Mouse (Mus musculus) macrophage (primary cell): ENCODE data around the gene Rsph9. TPM values are rescaled to one million over a fixed set of nuclear protein-coding genes. Genes with fewer than 3 reads are reported as not detected.

Source experiments
- H3K27ac ChIP-seq: fragments of 350-480 bp; formaldehyde crosslinking; 2 replicates; pipeline ENCODE4 v1.9.0; 2021
- H3K36me3 ChIP-seq: fragments of 350-480 bp; formaldehyde crosslinking; 2 replicates; pipeline ENCODE4 v1.9.0; 2021; ENCODE audit errors: inconsistent target
- H3K4me3 ChIP-seq: fragments of 350-480 bp; formaldehyde crosslinking; 2 replicates; pipeline ENCODE4 v1.9.0; 2021; ENCODE audit errors: inconsistent target
- H3K79me2 ChIP-seq: fragments of 350-480 bp; formaldehyde crosslinking; 2 replicates; pipeline ENCODE4 v1.9.0; 2021; ENCODE audit errors: inconsistent target
- WGBS: methylation state at CpG from one replicate; pipeline ENCODE4 v1.1.7; 2026; ENCODE audit warnings: inconsistent platforms; ENCODE audit not compliant: missing documents; 5-methylcytosine and 5-hydroxymethylcytosine counted together
- polyA plus RNA-seq: library from polyadenylated mRNA; stranded (reverse); fragments of 250-400 nt; gene quantifications from 3 replicates; pipeline ENCODE4 v1.2.4, GENCODE M21; 2018; ENCODE audit warnings: inconsistent platforms

Gene Rsph9
- polyA plus RNA-seq, 1 experiment from 2014 or later, result 1.8 TPM

DNA sequence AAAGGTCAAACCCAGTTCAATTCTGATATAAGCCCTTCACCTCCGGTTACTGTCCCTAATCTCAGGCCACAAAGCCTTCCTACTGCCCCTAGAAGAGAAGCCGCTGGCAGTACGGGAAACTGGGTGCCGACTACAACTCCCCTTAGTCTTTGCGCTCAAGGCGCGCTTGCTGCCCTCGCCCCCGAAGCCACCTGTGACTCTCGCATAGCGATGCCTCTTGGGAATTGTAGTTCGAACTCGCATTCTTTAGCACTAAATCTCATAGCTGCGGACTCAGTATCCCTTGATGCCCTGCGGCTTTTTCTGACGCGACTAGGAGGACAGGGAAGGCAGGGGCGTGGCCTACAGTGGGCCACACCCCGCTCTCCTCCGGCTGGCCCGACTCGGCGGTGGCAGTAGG is 16.7 kb upstream of the Rsph9 start, which contains the start of gene Gtpbp2:
Gtpbp2 (plus strand) TSS at position 347 of the 400 bp plus-strand sequence.
- WGBS, result under 1% methylated on average over 23 of the region's 23 CpGs
- Histone ChIP-seq H3K36me3 (peaks cover 14% of the 10 kb centered on the region; the same call in 1 of the 2 replicates), H3K27ac (peak within 1 kb of the TSS; percentile 80), H3K79me2 (peaks cover 36% of the 10 kb centered on the region), H3K4me3 (peak within 1 kb of the TSS; percentile 98)

DNA sequence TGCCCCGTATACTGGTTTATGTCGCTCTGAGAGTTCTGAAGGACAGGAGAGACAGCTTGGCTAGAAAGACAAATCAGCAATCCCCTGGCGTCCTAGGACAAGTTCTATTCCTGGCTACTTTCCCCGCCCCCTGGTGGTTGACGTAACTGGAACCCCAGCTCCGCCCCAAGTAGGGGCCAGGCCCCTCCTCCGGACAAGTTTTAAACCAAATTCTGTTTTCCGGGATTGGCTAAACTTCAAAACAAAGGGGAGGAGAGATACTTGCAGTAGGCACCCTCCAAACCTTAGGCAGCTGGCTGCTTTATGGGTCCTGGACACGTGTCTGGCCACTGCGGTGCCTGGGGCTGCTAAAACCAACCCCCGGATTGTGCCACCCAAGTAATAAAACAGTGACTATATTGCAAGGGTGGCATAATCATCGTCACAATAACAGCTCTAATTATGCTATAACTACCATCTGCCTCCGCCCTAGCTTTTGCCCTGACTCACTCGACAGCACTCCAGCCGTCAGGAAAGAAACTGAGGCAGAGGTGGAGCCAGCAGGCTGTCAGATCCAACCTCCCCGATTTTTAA is 16.2 kb upstream of the Rsph9 start:
- peak overlapping the region; percentile 51 for H3K4me3 ChIP-seq
- peaks cover 9% of the 10 kb centered on the region; the same call in 1 of the 2 replicates for H3K36me3 ChIP-seq
- H3K27ac ChIP-seq, result peak overlapping the region; percentile 68
- WGBS, result under 1% methylated on average over 16 of the region's 16 CpGs
- H3K79me2 ChIP-seq, result peaks cover 36% of the 10 kb centered on the region

- Histone ChIP-seq H3K79me2 (peaks cover 30% of the 10 kb centered on the region), H3K27ac (no peak overlapping the region), H3K4me3 (no peak overlapping the region), H3K36me3 (no peaks in the 10 kb centered on the region; the same call in 1 of the 2 replicates)
- WGBS, result 86% methylated on average over 2 of the region's 2 CpGs
Measured at GRCm38 (mm10) chr17:46159236-46159635, 15.2 kb upstream of the Rsph9 start.

- Histone ChIP-seq H3K27ac (no peak overlapping the region), H3K4me3 (no peak overlapping the region)
Measured at GRCm38 (mm10) chr17:46157131-46157530, 13.1 kb upstream of the Rsph9 start.

DNA sequence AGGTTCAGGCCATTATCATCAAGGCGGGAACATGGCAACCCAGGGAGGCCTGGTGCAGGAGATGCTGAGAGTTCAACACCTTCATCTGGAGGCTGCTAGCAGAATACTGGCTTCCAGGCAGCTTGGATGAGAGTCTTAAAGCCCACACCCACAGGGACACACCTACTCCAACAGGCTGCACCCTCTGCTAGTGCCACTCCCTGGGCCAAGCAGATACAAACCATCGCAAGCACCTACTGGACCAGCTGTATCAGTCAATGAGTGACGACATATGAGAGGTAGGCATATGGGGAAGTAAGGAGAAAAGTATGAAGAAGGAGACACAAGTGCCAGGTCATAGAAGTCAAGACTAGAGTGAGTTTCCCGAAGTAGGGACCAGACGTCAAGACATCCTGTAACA is 12.7 kb upstream of the Rsph9 start:
- Histone ChIP-seq H3K36me3 (0 out of 2 replicates have a peak, but pooled peaks cover under 1% of the 10 kb centered on the region), H3K79me2 (peaks cover 24% of the 10 kb centered on the region), H3K27ac (no peak overlapping the region), H3K4me3 (no peak overlapping the region)
- 76% methylated on average over 5 of the region's 5 CpGs for WGBS

More at GRCm38 (mm10) chr17:46157131-46157530, 13.1 kb upstream of the Rsph9 start:
- 94% methylated on average over 8 of the region's 8 CpGs for WGBS
- Histone ChIP-seq H3K79me2 (peaks cover 24% of the 10 kb centered on the region), H3K36me3 (no peaks in the 10 kb centered on the region)

GRCm38 (mm10) chr17:46154336-46154735 is 10.3 kb upstream of the Rsph9 start:
- 27% methylated on average over 3 of the region's 3 CpGs for WGBS
- 0 out of 2 replicates have a peak, but pooled peaks cover 10% of the 10 kb centered on the region for H3K36me3 ChIP-seq
- H3K4me3 ChIP-seq, result no peak overlapping the region
- no peak overlapping the region for H3K27ac ChIP-seq
- peaks cover 29% of the 10 kb centered on the region for H3K79me2 ChIP-seq

GRCm38 (mm10) chr17:46152847-46153782 is 9.1 kb upstream of the Rsph9 start, which contains the start of gene Mad2l1bp:
Mad2l1bp (minus strand) TSS chr17:46153553.
- Histone ChIP-seq H3K27ac (peak within 1 kb of the TSS; percentile 78), H3K4me3 (peak within 1 kb of the TSS; percentile 99), H3K79me2 (peaks cover 40% of the 10 kb centered on the region), H3K36me3 (peaks cover 22% of the 10 kb centered on the region; the same call in 1 of the 2 replicates)
- 3% methylated on average over 33 of the region's 33 CpGs for WGBS

- H3K79me2 ChIP-seq, result no peaks in the 10 kb centered on the region
- H3K27ac ChIP-seq, result peak overlapping the region; percentile 31
- no peaks in the 10 kb centered on the region for H3K36me3 ChIP-seq
- no peak overlapping the region for H3K4me3 ChIP-seq
- 31% methylated on average over 3 of the region's 3 CpGs for WGBS
Measured at GRCm38 (mm10) chr17:46139872-46140271, 4.1 kb downstream of the Rsph9 start.

DNA sequence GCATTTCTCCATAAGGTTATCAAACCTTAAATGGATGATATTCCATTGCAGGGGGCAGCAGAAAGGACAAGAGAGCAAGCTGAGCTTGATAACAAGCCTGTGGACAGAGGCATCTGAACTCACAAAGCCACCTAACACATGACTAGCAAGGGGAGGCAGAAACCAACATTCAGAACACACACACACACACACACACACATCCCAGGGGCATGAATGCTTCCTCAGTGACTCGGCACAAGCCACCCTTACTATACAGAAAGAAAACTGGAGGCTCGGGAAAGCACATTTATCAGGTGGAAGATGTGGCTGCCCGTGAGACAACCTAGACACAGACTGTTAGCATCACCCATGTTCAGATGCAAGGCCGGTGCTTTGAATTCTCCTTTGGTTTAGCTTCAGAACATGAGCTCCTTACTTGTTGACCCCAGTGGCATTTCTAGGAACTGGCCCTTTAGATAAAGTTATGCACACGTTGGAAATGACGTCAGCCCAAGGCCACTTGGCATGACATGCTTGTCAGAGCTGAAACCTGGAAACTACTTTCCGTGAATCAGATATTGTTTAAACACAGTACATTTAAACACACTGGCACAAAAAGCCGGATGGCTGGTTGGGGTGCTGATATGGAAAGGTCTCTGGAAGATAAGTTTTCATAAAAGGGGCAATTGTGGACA is 5.3 kb downstream of the Rsph9 start:
- H3K79me2 ChIP-seq, result no peaks in the 10 kb centered on the region
- WGBS, result 76% methylated on average over 8 of the region's 8 CpGs
- no peaks in the 10 kb centered on the region for H3K36me3 ChIP-seq
- H3K4me3 ChIP-seq, result no peak overlapping the region
- no peak overlapping the region for H3K27ac ChIP-seq

DNA sequence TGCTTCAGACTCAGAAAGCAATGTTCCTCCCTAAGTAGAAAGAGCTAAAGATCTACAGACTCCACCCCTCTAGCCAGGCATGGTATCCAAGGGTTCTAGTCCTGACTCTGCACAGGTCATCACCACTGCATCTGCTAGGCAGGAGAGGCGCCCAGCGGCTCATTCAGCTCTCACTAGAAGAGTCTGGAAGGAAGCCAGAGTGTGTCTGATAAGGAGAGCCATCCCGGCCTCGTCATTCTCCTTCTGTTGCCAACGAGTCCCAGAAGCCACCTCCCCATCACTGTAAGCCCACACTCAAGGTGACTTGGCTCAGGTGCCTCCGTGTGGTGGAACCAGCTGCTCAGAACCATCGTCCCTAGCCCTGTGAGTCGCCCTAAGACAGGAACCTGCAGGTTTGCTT is 11.2 kb downstream of the Rsph9 start:
- H3K4me3 ChIP-seq, result no peak overlapping the region
- peaks cover 20% of the 10 kb centered on the region; the same call in 1 of the 2 replicates for H3K36me3 ChIP-seq

GRCm38 (mm10) chr17:46132058-46132718 is 11.8 kb downstream of the Rsph9 start:
- Histone ChIP-seq H3K79me2 (no peaks in the 10 kb centered on the region), H3K27ac (no peak overlapping the region), H3K4me3 (no peak overlapping the region), H3K36me3 (peaks cover 26% of the 10 kb centered on the region; the same call in 1 of the 2 replicates)
- 40% methylated on average over 12 of the region's 12 CpGs for WGBS

More for the DNA sequence above, 11.2 kb downstream of the Rsph9 start:
- 95% methylated on average over 8 of the region's 8 CpGs for WGBS
- H3K27ac ChIP-seq, result no peak overlapping the region
- no peaks in the 10 kb centered on the region for H3K79me2 ChIP-seq

DNA sequence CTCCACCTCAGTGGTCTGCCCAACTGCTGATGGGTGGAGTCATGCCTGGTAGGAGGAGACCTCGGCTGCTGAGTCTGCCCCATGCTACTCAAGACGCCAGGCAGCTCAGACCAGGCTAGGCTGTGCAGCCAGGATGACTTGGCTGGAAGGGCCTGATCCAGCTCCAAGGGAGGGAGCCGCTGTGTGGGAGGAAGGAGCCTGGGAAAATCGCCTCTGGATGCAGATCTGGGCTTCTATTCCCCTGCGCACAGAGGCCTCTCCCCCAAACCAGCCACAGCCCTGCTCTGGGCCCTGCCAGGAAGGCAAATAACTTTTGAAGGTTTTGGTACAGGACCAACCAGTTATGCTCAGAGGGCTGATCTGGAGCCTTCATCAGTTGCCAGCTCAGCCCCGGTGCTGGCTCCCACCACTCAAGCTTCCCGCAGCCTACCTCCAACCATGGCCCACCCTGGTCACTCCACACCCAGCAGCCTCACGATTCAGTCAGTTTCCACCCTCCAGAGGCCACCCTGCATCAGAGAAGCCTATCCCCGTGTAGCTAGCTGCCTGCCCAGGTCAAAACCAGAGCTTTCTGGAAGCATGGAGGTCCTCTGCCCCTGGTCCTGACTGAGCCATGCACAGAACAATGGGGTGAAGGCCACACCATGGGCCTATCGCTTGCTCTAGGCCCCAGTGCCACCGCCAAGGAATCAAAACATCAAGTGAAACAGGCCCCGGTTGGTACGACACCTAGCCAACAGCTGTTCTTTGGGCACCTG is 14.1 kb downstream of the Rsph9 start:
- WGBS, result 93% methylated on average over 13 of the region's 13 CpGs
- no peak overlapping the region for H3K4me3 ChIP-seq
- no peak overlapping the region for H3K27ac ChIP-seq
- H3K79me2 ChIP-seq, result no peaks in the 10 kb centered on the region
- H3K36me3 ChIP-seq, result peaks cover 49% of the 10 kb centered on the region; the same call in 1 of the 2 replicates

DNA sequence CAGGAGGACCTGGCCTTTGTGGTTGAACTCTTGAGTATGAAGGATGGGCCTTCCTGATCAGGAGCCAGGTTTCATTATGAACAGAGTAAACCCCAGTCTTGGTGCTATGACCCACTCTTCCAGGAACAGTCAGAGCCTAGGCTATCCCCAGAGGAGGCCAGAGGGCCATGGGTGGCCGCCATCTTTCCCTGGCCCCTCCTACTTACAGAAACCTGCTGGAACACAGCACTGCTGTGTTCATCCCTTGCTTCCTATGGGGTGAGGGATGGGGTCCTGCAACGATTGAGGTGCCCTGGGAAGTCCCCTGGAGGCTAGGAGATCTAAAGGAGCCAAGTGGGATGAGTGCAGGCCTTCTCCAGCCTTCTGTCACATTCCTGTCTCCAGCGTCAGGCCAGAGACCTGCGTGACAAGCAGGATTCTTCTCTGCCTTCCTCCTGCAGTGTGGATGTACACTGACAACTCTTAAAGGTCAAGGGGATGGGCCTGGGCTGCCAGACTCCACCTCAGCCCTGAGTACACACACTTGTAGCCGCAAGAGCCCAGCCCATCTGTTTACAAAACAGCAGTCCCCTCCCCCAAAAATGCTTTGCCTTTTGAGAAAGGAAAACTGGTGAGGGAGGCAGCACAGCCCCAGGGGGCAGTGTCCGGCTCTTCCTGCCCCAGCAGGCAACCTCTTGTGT is 16.1 kb downstream of the Rsph9 start:
- Histone ChIP-seq H3K79me2 (no peaks in the 10 kb centered on the region), H3K4me3 (no peak overlapping the region), H3K36me3 (peaks cover 69% of the 10 kb centered on the region), H3K27ac (no peak overlapping the region)
- 97% methylated on average over 6 of the region's 6 CpGs for WGBS
